Mouse (Mus musculus) midbrain, embryonic 14.5 days (tissue): Measurements from ENCODE around the gene Ttc27. TPM values are rescaled to one million over a fixed set of nuclear protein-coding genes. Genes with fewer than 3 reads are reported as not detected.

Experiments
- ATAC-seq: fragments of 200-750 bp; cut with Nextera tagmentation; 2 replicates; pipeline ENCODE4 v1.8.0; 2017; ENCODE audit warnings: moderate number of reproducible peaks, moderate library complexity; ENCODE audit not compliant: low FRiP score, low TSS enrichment
- DNase-seq: peaks from one replicate; pipeline ENCODE4 v3.0.0-alpha.2; 2015
- H3K27ac ChIP-seq: fragments of 300-500 bp; sonication (generic); replicated peaks from 2 replicates; pipeline ENCODE4 v1.5.1; 2014; ENCODE audit warnings: mild to moderate bottlenecking, low read depth, low read length, moderate library complexity
- H3K27me3 ChIP-seq: fragments of 300-500 bp; sonication (generic); 2 replicates; pipeline ENCODE4 v1.6.1; 2014; ENCODE audit warnings: low read length, control low read depth, mixed read lengths; ENCODE audit not compliant: control insufficient read depth, insufficient read depth
- H3K36me3 ChIP-seq: fragments of 300-500 bp; sonication (generic); 2 replicates; pipeline ENCODE4 v1.6.1; 2014; ENCODE audit warnings: low read length, control low read depth; ENCODE audit not compliant: control insufficient read depth, insufficient read depth
- H3K4me1 ChIP-seq: fragments of 300-500 bp; sonication (generic); 2 replicates; pipeline ENCODE4 v1.6.1; 2014; ENCODE audit warnings: mild to moderate bottlenecking, antibody characterized with exemption, low read length, control low read depth; ENCODE audit not compliant: control insufficient read depth, insufficient read depth
- H3K4me2 ChIP-seq: fragments of 300-500 bp; sonication (generic); 2 replicates; pipeline ENCODE4 v1.6.1; 2014; ENCODE audit warnings: mild to moderate bottlenecking, low read length, moderate library complexity
- H3K4me3 ChIP-seq: fragments of 300-500 bp; sonication (generic); replicated peaks from 2 replicates; pipeline ENCODE4 v1.5.1; 2014; ENCODE audit warnings: low read depth, low read length
- H3K9ac ChIP-seq: fragments of 300-500 bp; sonication (generic); replicated peaks from 2 replicates; pipeline ENCODE4 v1.6.1; 2014; ENCODE audit warnings: mild to moderate bottlenecking, low read length, moderate library complexity
- H3K9me3 ChIP-seq: fragments of 300-500 bp; sonication (generic); 2 replicates; pipeline ENCODE4 v1.6.1; 2016; ENCODE audit warnings: low read length, control low read depth, mixed read lengths; ENCODE audit not compliant: control insufficient read depth
- WGBS: fragments of 180-500 bp; shearing (Covaris S2); extraction: QIAGEN DNeasy Blood & Tissue Kit; methylation state at CpG from one replicate; pipeline ENCODE4 v1.1.7; 2014; 5-methylcytosine and 5-hydroxymethylcytosine counted together
- polyA plus RNA-seq: library from polyadenylated mRNA; unstranded; fragments of >200 nt; fragmentation: Nextera tagmentation; extraction: Ambion mirVana; gene quantifications from 2 replicates; pipeline ENCODE4 v1.2.1, GENCODE M21; 2014

The Ttc27 gene
- polyA plus RNA-seq, 1 experiment from 2014 or later, result 22.9 TPM

DNA sequence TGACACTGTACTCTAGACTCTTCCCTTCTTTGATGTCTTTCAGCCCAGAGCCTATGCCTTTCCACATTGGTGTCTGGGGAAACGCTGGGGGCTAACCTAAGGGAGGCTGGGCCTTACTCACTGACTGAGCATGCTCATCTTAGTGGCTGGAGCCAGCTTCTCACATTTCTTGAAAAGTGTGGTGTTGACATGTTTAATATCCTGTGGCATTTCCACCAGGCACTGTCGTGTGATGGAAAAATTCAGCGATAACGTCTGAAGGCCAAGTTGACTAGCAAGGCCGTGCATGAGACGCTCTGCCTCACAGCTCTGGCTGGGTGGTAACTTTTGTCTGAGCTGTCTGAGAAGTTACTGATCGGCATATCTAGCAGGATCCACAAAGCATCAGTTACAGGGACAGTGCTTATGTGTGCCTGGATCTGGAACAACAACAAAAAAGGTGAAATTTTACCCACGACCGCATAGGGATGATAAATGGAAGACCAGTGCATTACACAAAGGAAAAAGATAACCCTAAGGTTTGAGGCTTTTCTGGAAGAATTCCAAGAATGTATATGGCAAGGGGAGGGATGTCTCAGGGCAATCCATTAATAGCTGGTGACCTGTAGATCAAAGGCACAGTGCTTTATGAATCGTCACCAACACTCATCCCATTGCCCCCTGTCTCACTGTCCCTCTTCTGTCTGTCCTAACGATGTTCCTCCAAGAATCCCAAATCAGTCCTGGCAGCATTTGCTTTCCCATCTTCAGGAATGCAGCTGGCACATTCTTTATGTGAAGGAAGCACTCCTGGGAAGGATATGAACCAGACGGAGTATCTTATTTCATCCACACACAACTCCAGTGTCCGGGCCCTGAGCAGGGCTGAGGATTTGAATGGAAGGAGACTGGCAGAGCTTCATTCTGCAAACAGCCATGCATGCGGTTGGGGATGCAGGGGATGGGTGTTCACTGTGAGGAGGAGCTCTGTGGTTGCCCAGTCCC lies 152.9 kb downstream of the Ttc27 start:
- H3K9ac ChIP-seq, result no peak overlapping the region
- WGBS, result 84% methylated on average over 14 of the region's 14 CpGs
- ATAC-seq, result no peak
- DNase-seq, result no peak
- H3K4me3 ChIP-seq, result no peak overlapping the region
- H3K27me3 ChIP-seq, result no peaks in the 10 kb centered on the region
- no peak overlapping the region for H3K4me2 ChIP-seq
- H3K27ac ChIP-seq, result no peak overlapping the region
- H3K9me3 ChIP-seq, result no peaks in the 10 kb centered on the region
- H3K4me1 ChIP-seq, result peaks cover 8% of the 10 kb centered on the region
- H3K36me3 ChIP-seq, result no peaks in the 10 kb centered on the region

GRCm38 (mm10) chr17:74872567-74872966 lies 155.0 kb downstream of the Ttc27 start:
- no peaks in the 10 kb centered on the region for H3K9me3 ChIP-seq
- ATAC-seq (no peak), DNase-seq (no peak)
- H3K27me3 ChIP-seq, result no peaks in the 10 kb centered on the region
- 88% methylated on average over 9 of the region's 9 CpGs for WGBS
- H3K36me3 ChIP-seq, result no peaks in the 10 kb centered on the region
- no peak overlapping the region for H3K27ac ChIP-seq
- H3K4me3 ChIP-seq, result no peak overlapping the region
- no peak overlapping the region for H3K9ac ChIP-seq
- H3K4me1 ChIP-seq, result no peaks in the 10 kb centered on the region
- no peak overlapping the region for H3K4me2 ChIP-seq

DNA sequence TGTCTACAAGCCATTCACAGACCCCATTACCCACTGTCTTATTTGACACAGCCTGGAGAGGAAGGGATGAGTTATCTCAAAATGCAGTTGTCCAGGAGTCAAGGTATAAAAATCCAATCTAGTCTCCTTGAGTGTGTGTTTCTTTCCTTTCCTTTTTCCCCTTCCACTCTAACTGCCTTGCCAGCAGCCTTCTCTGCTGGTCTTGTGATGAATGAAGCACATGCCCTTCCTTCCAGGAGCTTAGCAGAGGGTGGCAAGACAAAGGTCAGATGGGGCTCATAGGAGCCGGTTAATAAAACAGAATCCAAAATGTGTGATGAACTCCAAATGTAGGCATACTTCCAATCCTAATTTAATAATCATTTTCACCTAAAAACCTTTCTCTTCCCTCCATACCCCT lies 156.2 kb downstream of the Ttc27 start:
- no peak overlapping the region for H3K9ac ChIP-seq
- H3K27ac ChIP-seq, result no peak overlapping the region
- no peak overlapping the region for H3K4me3 ChIP-seq
- no peaks in the 10 kb centered on the region for H3K4me1 ChIP-seq
- ATAC-seq (no peak), DNase-seq (no peak)
- no peaks in the 10 kb centered on the region for H3K36me3 ChIP-seq
- 91% methylated on average over 1 of the region's 1 CpGs for WGBS
- no peak overlapping the region for H3K4me2 ChIP-seq
- no peaks in the 10 kb centered on the region for H3K9me3 ChIP-seq
- no peaks in the 10 kb centered on the region for H3K27me3 ChIP-seq

DNA sequence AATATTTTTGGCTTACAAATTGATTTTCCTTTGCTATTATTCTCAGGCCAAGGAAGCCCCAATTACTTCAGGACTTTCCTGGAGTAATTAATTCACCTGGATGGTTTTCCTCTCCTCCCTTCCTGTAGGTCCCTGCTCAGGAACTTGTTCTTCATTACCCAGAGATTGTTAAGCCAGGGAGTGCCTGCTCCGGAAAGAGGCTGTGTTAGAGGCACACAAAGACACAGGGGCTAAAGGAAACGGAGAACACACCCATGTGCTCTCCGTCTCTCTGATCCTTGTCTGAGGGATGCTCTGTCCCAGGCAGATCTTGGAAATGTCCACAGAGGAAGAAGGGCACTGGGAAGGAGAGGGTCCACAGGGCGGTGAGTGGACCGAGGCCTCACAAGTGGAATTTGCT lies 158.2 kb downstream of the Ttc27 start:
- 94% methylated on average over 5 of the region's 5 CpGs for WGBS

GRCm38 (mm10) chr17:74876954-74877353 lies 159.4 kb downstream of the Ttc27 start:
- Histone ChIP-seq H3K27ac (no peak overlapping the region), H3K9me3 (no peaks in the 10 kb centered on the region), H3K4me3 (no peak overlapping the region), H3K4me1 (no peaks in the 10 kb centered on the region), H3K9ac (no peak overlapping the region), H3K36me3 (no peaks in the 10 kb centered on the region), H3K4me2 (no peak overlapping the region), H3K27me3 (no peaks in the 10 kb centered on the region)
- no peak for DNase-seq
- 88% methylated on average over 10 of the region's 10 CpGs for WGBS
- no peak for ATAC-seq

More for the DNA sequence above, 158.2 kb downstream of the Ttc27 start:
- H3K27me3 ChIP-seq, result no peaks in the 10 kb centered on the region
- H3K27ac ChIP-seq, result no peak overlapping the region
- ATAC-seq (no peak), DNase-seq (no peak)
- H3K4me2 ChIP-seq, result no peak overlapping the region
- H3K4me3 ChIP-seq, result no peak overlapping the region
- H3K4me1 ChIP-seq, result no peaks in the 10 kb centered on the region
- H3K9me3 ChIP-seq, result no peaks in the 10 kb centered on the region
- H3K9ac ChIP-seq, result no peak overlapping the region
- no peaks in the 10 kb centered on the region for H3K36me3 ChIP-seq

DNA sequence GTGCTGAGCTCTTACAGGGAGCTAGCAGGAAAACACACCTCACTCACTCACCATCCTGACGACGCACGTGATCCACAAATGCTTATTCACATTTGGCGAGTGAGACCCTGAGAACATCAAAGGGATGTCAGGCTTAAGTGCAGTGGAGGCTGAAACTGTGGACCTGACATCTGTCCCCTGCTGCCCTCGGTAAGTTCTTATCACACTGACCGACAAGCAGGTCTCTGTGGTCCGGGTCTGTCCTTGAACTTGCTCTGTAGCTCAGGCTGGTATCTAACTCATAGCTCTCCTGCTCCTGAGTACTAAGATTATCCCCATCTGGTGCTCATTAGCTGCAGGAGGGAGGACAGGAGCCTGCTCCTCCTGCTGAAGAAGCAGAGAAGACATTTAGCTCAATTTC lies 162.2 kb downstream of the Ttc27 start:
- no peaks in the 10 kb centered on the region for H3K27me3 ChIP-seq
- ATAC-seq, result no peak
- 76% methylated on average over 7 of the region's 7 CpGs for WGBS

GRCm38 (mm10) chr17:74887039-74887438 lies 169.5 kb downstream of the Ttc27 start:
- DNase-seq, result no peak

More for the DNA sequence above, 162.2 kb downstream of the Ttc27 start:
- Histone ChIP-seq H3K27ac (no peak overlapping the region), H3K9me3 (no peaks in the 10 kb centered on the region), H3K4me3 (no peak overlapping the region), H3K36me3 (no peaks in the 10 kb centered on the region), H3K9ac (no peak overlapping the region), H3K4me1 (no peaks in the 10 kb centered on the region), H3K4me2 (no peak overlapping the region)
- DNase-seq, result no peak

DNA sequence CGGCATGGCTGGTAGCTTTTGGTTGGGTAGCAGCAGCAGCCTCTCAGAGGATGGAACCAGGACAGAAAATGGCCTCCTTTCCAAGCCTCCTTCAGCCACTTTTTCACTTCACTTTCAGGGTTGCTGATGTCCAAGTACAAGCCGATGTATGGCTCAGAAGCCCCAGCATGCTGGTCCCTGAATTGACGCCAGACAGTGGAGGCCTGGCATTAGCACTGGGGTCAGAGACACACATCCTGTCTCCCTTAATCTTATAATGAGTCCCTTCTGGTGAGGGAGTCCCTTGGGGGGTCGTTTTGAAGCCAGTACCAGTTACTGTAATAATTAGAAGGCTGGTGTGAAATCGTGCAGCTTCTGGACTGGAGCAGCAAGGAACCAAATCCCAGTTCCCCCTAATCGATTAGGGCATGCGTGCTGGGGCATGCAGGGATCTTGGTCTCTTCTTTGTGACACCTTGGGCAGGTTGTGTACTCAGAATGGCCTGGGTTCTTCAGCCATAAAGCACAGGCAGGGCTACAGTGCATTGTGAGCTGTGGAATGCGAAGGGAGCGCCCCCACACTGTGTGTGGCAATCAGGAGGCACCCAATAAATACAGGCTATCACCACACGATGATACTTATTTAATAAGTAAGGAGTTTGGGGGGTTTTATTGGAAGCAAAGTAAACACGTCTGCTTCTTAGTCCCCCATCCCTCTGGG lies 171.5 kb downstream of the Ttc27 start:
- WGBS, result 76% methylated on average over 11 of the region's 11 CpGs
- no peak for DNase-seq

More at GRCm38 (mm10) chr17:74887039-74887438, 169.5 kb downstream of the Ttc27 start:
- H3K4me2 ChIP-seq, result no peak overlapping the region
- H3K36me3 ChIP-seq, result no peaks in the 10 kb centered on the region
- no peaks in the 10 kb centered on the region for H3K27me3 ChIP-seq
- no peak overlapping the region for H3K4me3 ChIP-seq
- WGBS, result 41% methylated on average over 7 of the region's 7 CpGs
- no peak overlapping the region for H3K27ac ChIP-seq
- no peaks in the 10 kb centered on the region for H3K4me1 ChIP-seq
- no peak overlapping the region for H3K9ac ChIP-seq
- ATAC-seq, result no peak
- H3K9me3 ChIP-seq, result no peaks in the 10 kb centered on the region

More for the DNA sequence above, 171.5 kb downstream of the Ttc27 start:
- no peak overlapping the region for H3K4me3 ChIP-seq
- H3K9me3 ChIP-seq, result no peaks in the 10 kb centered on the region
- no peaks in the 10 kb centered on the region for H3K4me1 ChIP-seq
- no peaks in the 10 kb centered on the region for H3K36me3 ChIP-seq
- no peak overlapping the region for H3K4me2 ChIP-seq
- no peak overlapping the region for H3K27ac ChIP-seq
- no peaks in the 10 kb centered on the region for H3K27me3 ChIP-seq
- no peak overlapping the region for H3K9ac ChIP-seq
- no peak for ATAC-seq
